Mouse (Mus musculus): ENCODE results near the gene Thrb. TPM values are rescaled to one million over a fixed set of nuclear protein-coding genes. Genes with fewer than 3 reads are reported as not detected.
"Not testable (repeated sequence)": the region's sequence is repeated elsewhere in the genome, so short reads cannot be mapped to it uniquely, and the experiment has no call there.

The Thrb gene
- polyA plus RNA-seq, 1 experiment: 22.0 TPM

- H3K4me3 ChIP-seq (ENCODE audit: insufficient read depth, low read depth, low read length): no peak overlapping the region
- peak overlapping the region; percentile 47 for H3K27ac ChIP-seq (replicated peaks; ENCODE audit: low read depth, low read length)
- peaks cover 12% of the 10 kb centered on the region for H3K4me1 ChIP-seq (ENCODE audit: control insufficient read depth, insufficient read depth, insufficient read length, low read length)
Observed at GRCm38 (mm10) chr14:17903121-17903520, 243.1 kb downstream of the Thrb start.

GRCm38 (mm10) chr14:17904554-17904953, 244.5 kb downstream of the Thrb start:
- H3K4me1 ChIP-seq (ENCODE audit: control insufficient read depth, insufficient read depth, insufficient read length, low read length): peaks cover 12% of the 10 kb centered on the region
- no peak overlapping the region for H3K27ac ChIP-seq (replicated peaks; ENCODE audit: low read depth, low read length)
- no peak overlapping the region for H3K4me3 ChIP-seq (ENCODE audit: insufficient read depth, low read depth, low read length)

- Histone ChIP-seq H3K4me3 (ENCODE audit: insufficient read depth, low read depth, low read length) (no peak overlapping the region), H3K27ac (replicated peaks; ENCODE audit: low read depth, low read length) (no peak overlapping the region), H3K4me1 (ENCODE audit: control insufficient read depth, insufficient read depth, insufficient read length, low read length) (peaks cover 6% of the 10 kb centered on the region; the same call in 1 of the 2 replicates)
Observed at GRCm38 (mm10) chr14:17905627-17906026, 245.6 kb downstream of the Thrb start.

- H3K27ac ChIP-seq (replicated peaks; ENCODE audit: low read depth, low read length): no peak overlapping the region
- no peak overlapping the region for H3K4me3 ChIP-seq (ENCODE audit: insufficient read depth, low read depth, low read length)
- peaks cover 6% of the 10 kb centered on the region; the same call in 1 of the 2 replicates for H3K4me1 ChIP-seq (ENCODE audit: control insufficient read depth, insufficient read depth, insufficient read length, low read length)
Observed at GRCm38 (mm10) chr14:17906931-17907330, 246.9 kb downstream of the Thrb start.

GRCm38 (mm10) chr14:17911157-17911556, 251.1 kb downstream of the Thrb start:
- H3K27ac ChIP-seq (replicated peaks; ENCODE audit: low read depth, low read length): no peak overlapping the region
- H3K4me1 ChIP-seq (ENCODE audit: control insufficient read depth, insufficient read depth, insufficient read length, low read length): no peaks in the 10 kb centered on the region; the same call in 1 of the 2 replicates
- no peak overlapping the region for H3K4me3 ChIP-seq (ENCODE audit: insufficient read depth, low read depth, low read length)

- H3K4me3 ChIP-seq (ENCODE audit: insufficient read depth, low read depth, low read length): no peak overlapping the region
- no peak overlapping the region for H3K27ac ChIP-seq (replicated peaks; ENCODE audit: low read depth, low read length)
- no peaks in the 10 kb centered on the region; the same call in 1 of the 2 replicates for H3K4me1 ChIP-seq (ENCODE audit: control insufficient read depth, insufficient read depth, insufficient read length, low read length)
Observed at GRCm38 (mm10) chr14:17912573-17913207, 252.6 kb downstream of the Thrb start.

- no peak overlapping the region for H3K4me3 ChIP-seq (ENCODE audit: insufficient read depth, low read depth, low read length)
- H3K27ac ChIP-seq (replicated peaks; ENCODE audit: low read depth, low read length): no peak overlapping the region
- H3K4me1 ChIP-seq (ENCODE audit: control insufficient read depth, insufficient read depth, insufficient read length, low read length): no peaks in the 10 kb centered on the region; the same call in 1 of the 2 replicates
Observed at GRCm38 (mm10) chr14:17915556-17915955, 255.5 kb downstream of the Thrb start.

- no peak overlapping the region for H3K27ac ChIP-seq (replicated peaks; ENCODE audit: low read depth, low read length)
Observed at GRCm38 (mm10) chr14:17916651-17917050, 256.6 kb downstream of the Thrb start.

GRCm38 (mm10) chr14:17917124-17917763, 257.2 kb downstream of the Thrb start:
- Histone ChIP-seq H3K4me3 (ENCODE audit: insufficient read depth, low read depth, low read length) (no peak overlapping the region), H3K4me1 (ENCODE audit: control insufficient read depth, insufficient read depth, insufficient read length, low read length) (peaks cover under 1% of the 10 kb centered on the region; the same call in 1 of the 2 replicates), H3K27ac (replicated peaks; ENCODE audit: low read depth, low read length) (no peak overlapping the region)

More at GRCm38 (mm10) chr14:17916651-17917050, 256.6 kb downstream of the Thrb start:
- no peaks in the 10 kb centered on the region for H3K4me1 ChIP-seq (ENCODE audit: control insufficient read depth, insufficient read depth, insufficient read length, low read length)
- H3K4me3 ChIP-seq (ENCODE audit: insufficient read depth, low read depth, low read length): no peak overlapping the region

GRCm38 (mm10) chr14:17917899-17918298, 257.8 kb downstream of the Thrb start:
- H3K27ac ChIP-seq (replicated peaks; ENCODE audit: low read depth, low read length): no peak overlapping the region
- no peak overlapping the region for H3K4me3 ChIP-seq (ENCODE audit: insufficient read depth, low read depth, low read length)
- H3K4me1 ChIP-seq (ENCODE audit: control insufficient read depth, insufficient read depth, insufficient read length, low read length): peaks cover 2% of the 10 kb centered on the region; the same call in 1 of the 2 replicates

GRCm38 (mm10) chr14:17922807-17923704, 263.0 kb downstream of the Thrb start:
- H3K27ac ChIP-seq (replicated peaks; ENCODE audit: low read depth, low read length): no peak overlapping the region
- no peak overlapping the region for H3K4me3 ChIP-seq (ENCODE audit: insufficient read depth, low read depth, low read length)
- H3K4me1 ChIP-seq (ENCODE audit: control insufficient read depth, insufficient read depth, insufficient read length, low read length): peaks cover 6% of the 10 kb centered on the region; the same call in 1 of the 2 replicates

- no peak overlapping the region for H3K27ac ChIP-seq (replicated peaks; ENCODE audit: low read depth, low read length)
- H3K4me3 ChIP-seq (ENCODE audit: insufficient read depth, low read depth, low read length): no peak overlapping the region
- H3K4me1 ChIP-seq (ENCODE audit: control insufficient read depth, insufficient read depth, insufficient read length, low read length): peaks cover 4% of the 10 kb centered on the region; the same call in 1 of the 2 replicates
Observed at GRCm38 (mm10) chr14:17927469-17927868, 267.4 kb downstream of the Thrb start.

- Histone ChIP-seq H3K4me1 (ENCODE audit: control insufficient read depth, insufficient read depth, insufficient read length, low read length) (no peaks in the 10 kb centered on the region), H3K27ac (replicated peaks; ENCODE audit: low read depth, low read length) (no peak overlapping the region), H3K4me3 (ENCODE audit: insufficient read depth, low read depth, low read length) (no peak overlapping the region)
Observed at GRCm38 (mm10) chr14:17929585-17929984, 269.5 kb downstream of the Thrb start.

- H3K4me1 ChIP-seq (ENCODE audit: control insufficient read depth, insufficient read depth, insufficient read length, low read length): no peaks in the 10 kb centered on the region
- no peak overlapping the region for H3K27ac ChIP-seq (replicated peaks; ENCODE audit: low read depth, low read length)
- no peak overlapping the region for H3K4me3 ChIP-seq (ENCODE audit: insufficient read depth, low read depth, low read length)
Observed at GRCm38 (mm10) chr14:17933475-17933874, 273.4 kb downstream of the Thrb start.

- not testable (repeated sequence) for H3K4me3 ChIP-seq (ENCODE audit: insufficient read depth, low read depth, low read length); H3K27ac ChIP-seq (replicated peaks; ENCODE audit: low read depth, low read length); H3K4me1 ChIP-seq (ENCODE audit: control insufficient read depth, insufficient read depth, insufficient read length, low read length)
Observed at GRCm38 (mm10) chr14:17934779-17935178, 274.7 kb downstream of the Thrb start.

All from brown adipose tissue, adult 24 weeks (tissue).